Mouse (Mus musculus) MN1 (cell line): ENCODE measurements at regions not wholly inside any gene's neighbourhood (a gene's known extent, or its start where the extent isn't known, plus 50 kb on each side); places are given as distances from the start of the nearest gene placed in this dataset.

Source experiments
- DNase-seq: peaks from one replicate; pipeline ENCODE4 v3.0.0-alpha.2; 2016; ENCODE audit warnings: low spot score

- no peak for DNase-seq
Measured at GRCm38 (mm10) chr11:111715401-111715800, 649.4 kb downstream of the Kcnj2 start.

DNA sequence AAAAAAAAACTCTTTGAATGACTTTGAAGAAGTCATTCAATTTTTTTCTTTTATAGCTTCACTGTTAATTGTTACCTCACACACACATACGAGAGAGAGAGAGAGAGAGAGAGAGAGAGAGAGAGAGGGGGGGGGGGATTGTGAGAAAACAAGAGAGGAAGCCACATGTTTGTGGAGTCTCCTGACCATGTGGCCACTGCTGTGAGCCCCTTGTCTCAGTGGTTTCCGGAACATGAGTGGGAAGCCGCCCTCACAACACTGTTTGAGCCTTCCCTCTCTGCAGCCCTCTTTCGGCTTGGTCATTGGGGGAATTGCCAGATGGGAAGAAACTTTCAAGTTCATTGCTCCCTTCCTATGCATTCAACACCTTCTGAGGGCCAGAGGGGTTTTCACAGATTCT lies 656.3 kb downstream of the Kcnj2 start:
- DNase-seq = no peak

- DNase-seq = no peak
Measured at GRCm38 (mm10) chr11:111728148-111728547, 662.2 kb downstream of the Kcnj2 start.

- DNase-seq = no peak
Measured at GRCm38 (mm10) chr11:111732096-111732495, 666.1 kb downstream of the Kcnj2 start.

DNA sequence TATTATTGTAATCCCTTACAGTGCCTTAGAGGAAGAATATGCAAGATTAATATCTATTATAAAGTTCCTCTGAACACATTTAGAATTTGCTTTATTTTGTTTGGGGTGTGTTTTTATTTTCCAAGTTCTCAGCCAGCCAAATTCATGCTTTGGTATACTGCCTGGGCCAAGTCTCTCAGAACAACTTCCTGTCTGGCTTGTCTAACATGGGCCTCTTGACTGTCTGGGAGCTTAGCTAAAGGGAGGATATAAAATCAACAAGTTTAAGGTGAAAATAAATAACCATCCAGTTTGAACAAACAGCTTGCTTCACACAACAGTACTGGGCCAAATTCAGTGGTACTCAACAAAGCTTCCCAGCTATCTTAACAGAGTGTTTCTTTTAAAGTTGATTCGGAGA lies 669.5 kb downstream of the Kcnj2 start:
- no peak for DNase-seq

DNA sequence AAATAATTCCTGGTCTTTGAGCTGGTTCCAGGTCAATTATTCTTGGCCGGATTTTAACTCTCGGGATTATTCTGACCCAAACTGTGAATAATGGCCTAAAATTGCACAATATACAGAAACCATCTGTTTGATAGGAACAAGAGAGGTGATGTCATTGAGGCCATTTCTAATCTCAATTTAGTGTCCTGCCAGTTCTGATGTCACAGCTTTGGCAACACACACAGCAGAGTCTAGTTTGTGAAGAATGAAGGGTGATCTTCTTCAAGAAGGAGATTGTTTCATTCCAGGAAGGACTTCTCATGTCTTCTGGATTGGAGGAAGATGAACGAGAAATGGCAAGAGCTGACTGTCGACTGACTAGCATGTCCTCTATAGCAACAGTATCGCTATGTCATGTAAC lies 670.0 kb downstream of the Kcnj2 start:
- DNase-seq = no peak

- DNase-seq = no peak
Measured at GRCm38 (mm10) chr11:111743356-111743755, 677.4 kb downstream of the Kcnj2 start.

GRCm38 (mm10) chr11:111747262-111747946 lies 681.4 kb downstream of the Kcnj2 start:
- no peak for DNase-seq

- DNase-seq = no peak
Measured at GRCm38 (mm10) chr11:111747947-111748322, 682.0 kb downstream of the Kcnj2 start.

- no peak for DNase-seq
Measured at GRCm38 (mm10) chr11:111748496-111748895, 682.5 kb downstream of the Kcnj2 start.

GRCm38 (mm10) chr11:111754735-111755134 lies 688.8 kb downstream of the Kcnj2 start:
- DNase-seq = no peak

GRCm38 (mm10) chr11:111763081-111763480 lies 697.1 kb downstream of the Kcnj2 start:
- DNase-seq = no peak

GRCm38 (mm10) chr11:111766371-111767011 lies 700.5 kb downstream of the Kcnj2 start:
- peak; percentile 10 for DNase-seq

- DNase-seq = no peak
Measured at GRCm38 (mm10) chr11:111767012-111767392, 701.0 kb downstream of the Kcnj2 start.

- no peak for DNase-seq
Measured at GRCm38 (mm10) chr11:111774108-111774679, 708.2 kb downstream of the Kcnj2 start.

DNA sequence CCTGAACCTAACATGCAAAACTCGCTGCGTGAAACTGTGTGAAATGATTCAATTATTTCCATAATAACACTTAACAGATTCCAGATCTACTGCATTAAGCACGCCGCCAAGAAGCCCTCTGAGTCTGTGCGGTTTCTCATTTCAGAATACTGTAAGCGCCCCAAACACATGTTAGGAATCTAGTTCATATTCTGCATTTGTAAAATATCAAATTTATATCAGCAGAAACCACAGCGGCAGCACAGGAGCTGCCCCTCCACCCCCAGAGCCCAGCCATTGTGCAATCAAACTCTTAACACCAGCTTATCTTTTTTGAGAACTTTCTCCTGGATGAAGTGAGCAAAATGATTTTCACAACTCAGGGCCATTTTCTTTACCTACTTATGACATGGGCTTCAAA lies 715.4 kb downstream of the Kcnj2 start:
- peak; percentile 21 for DNase-seq

GRCm38 (mm10) chr11:111791267-111791926 lies 725.4 kb downstream of the Kcnj2 start:
- no peak for DNase-seq

GRCm38 (mm10) chr11:111801033-111801432 lies 735.1 kb downstream of the Kcnj2 start:
- DNase-seq = no peak

- no peak for DNase-seq
Measured at GRCm38 (mm10) chr11:111816176-111816775, 750.3 kb downstream of the Kcnj2 start.

GRCm38 (mm10) chr11:111818124-111818523 lies 752.2 kb downstream of the Kcnj2 start:
- DNase-seq = no peak

DNA sequence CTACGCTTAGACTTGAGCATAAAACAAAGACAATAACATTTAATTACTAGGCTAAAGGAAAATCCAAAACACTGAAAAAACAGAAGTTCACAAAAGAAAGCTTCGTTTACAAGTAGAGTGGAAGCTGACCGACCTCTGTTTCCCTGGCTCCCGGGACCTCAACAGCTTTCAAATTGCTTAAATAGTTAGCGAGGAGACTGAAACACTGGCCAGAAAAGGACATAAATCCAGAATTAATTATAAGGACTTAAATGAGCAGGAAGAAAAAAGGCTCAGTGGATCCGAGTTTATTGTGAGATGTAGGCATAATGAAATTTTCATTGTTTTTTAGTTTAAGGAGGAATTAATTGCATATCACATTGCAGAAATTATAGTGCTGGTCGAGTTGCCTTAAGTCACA lies 754.4 kb downstream of the Kcnj2 start:
- no peak for DNase-seq

- DNase-seq = no peak
Measured at GRCm38 (mm10) chr11:111828455-111828854, 762.5 kb downstream of the Kcnj2 start.

GRCm38 (mm10) chr11:111838996-111839395 lies 773.0 kb downstream of the Kcnj2 start:
- DNase-seq = peak; percentile 53
